Mouse (Mus musculus): Measurements from ENCODE around the gene Ptprr. TPM values are rescaled to one million over a fixed set of nuclear protein-coding genes. Genes with fewer than 3 reads are reported as not detected.

Gene Ptprr
- total and polyA plus RNA-seq, 2 experiments: 0.09 TPM; not detected in 1

DNA sequence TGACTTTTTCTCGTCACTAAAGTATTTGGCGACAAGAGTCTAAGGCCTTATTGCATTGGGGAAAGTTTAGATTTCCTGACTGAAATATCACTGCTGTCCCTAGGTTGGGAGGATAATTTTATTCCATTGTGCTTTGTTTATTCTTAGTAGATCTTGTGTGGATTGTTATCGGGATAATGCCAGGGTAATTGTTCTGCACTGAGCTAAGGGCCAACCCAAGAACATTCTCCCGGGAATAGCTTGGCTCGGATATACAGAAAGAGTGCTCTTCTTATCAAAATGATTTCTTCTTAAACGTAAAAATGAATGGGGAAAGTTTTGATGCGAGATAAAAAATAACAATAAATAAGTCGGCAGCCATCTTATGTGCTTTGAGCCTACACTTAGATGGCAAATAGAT lies 183.5 kb downstream of the Ptprr start:
- Histone ChIP-seq H3K4me3 (ENCODE audit: insufficient read depth, low read depth, low read length) (no peak overlapping the region), H3K79me2 (ENCODE audit: control insufficient read depth, insufficient read depth, low read length) (no peaks in the 10 kb centered on the region), H3K4me1 (ENCODE audit: control insufficient read depth, insufficient read depth, low read length) (no peaks in the 10 kb centered on the region), H3K27me3 (ENCODE audit: control insufficient read depth, insufficient read depth, low read length) (no peaks in the 10 kb centered on the region), H3K27ac (replicated peaks; ENCODE audit: insufficient read depth, low read depth, low read length) (no peak overlapping the region), H3K9ac (ENCODE audit: low read depth, low read length) (no peak overlapping the region), H3K36me3 (ENCODE audit: control insufficient read depth, insufficient read depth, low read length) (no peaks in the 10 kb centered on the region)
- 85% methylated on average over 8 of the region's 8 CpGs for WGBS
- TF ChIP-seq CTCF (IDR thresholded peaks at IDR 0.05; ENCODE audit: low read depth, low read length) (no peak), POLR2A (IDR thresholded peaks at IDR 0.05; ENCODE audit: extremely low read depth, insufficient read depth, low read length) (no peak)
- no peak for DNase-seq (ENCODE audit: extremely low read depth, low read depth, low spot score)

DNA sequence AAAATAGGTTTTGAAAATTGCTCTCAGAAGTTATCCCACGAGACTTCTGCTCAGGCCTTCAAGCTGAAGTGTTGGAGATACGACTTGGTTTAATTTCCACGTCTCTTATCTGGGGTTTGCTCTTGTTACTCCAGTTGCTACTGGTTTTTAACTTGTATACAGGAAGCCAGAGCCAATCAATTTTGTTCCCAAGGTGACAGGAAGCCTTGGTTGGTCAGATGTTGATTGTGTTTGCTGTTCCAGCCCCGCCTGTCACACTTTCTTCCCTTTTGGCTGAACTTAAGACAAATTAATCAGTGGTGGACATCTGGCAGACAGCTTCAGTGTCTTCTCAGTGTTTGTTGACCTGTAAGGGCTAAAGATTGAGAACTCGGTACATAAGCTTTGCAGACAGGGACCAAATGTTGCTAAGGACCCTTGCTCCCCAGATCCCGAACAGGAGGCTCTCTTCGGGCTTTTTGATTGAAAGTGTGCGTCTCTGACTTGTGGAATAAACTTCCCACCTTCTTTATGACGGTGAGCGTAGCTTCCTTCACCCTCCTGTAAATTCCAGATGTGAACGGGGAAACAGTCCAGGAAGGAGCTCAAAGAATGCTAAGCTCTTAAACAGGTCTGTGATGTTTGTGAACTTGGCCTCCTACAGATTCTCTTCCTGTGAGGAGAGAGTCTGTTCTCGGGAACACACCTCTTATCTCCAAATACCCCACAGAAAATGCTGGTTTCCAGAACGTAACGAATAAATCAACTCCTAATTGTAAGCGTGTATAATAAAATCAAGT lies 187.8 kb downstream of the Ptprr start:
- TF ChIP-seq CTCF (IDR thresholded peaks at IDR 0.05; ENCODE audit: low read depth, low read length) (no peak), POLR2A (IDR thresholded peaks at IDR 0.05; ENCODE audit: extremely low read depth, insufficient read depth, low read length) (no peak)
- Histone ChIP-seq H3K9ac (ENCODE audit: low read depth, low read length) (no peak overlapping the region), H3K79me2 (ENCODE audit: control insufficient read depth, insufficient read depth, low read length) (no peaks in the 10 kb centered on the region), H3K27ac (replicated peaks; ENCODE audit: insufficient read depth, low read depth, low read length) (peak overlapping the region; percentile 36; the same call in 1 of the 2 replicates), H3K4me1 (ENCODE audit: control insufficient read depth, insufficient read depth, low read length) (no peaks in the 10 kb centered on the region), H3K36me3 (ENCODE audit: control insufficient read depth, insufficient read depth, low read length) (no peaks in the 10 kb centered on the region), H3K4me3 (ENCODE audit: insufficient read depth, low read depth, low read length) (no peak overlapping the region), H3K27me3 (ENCODE audit: control insufficient read depth, insufficient read depth, low read length) (no peaks in the 10 kb centered on the region)
- 45% methylated on average over 15 of the region's 15 CpGs for WGBS
- peak; percentile 12 for DNase-seq (ENCODE audit: extremely low read depth, low read depth, low spot score)

DNA sequence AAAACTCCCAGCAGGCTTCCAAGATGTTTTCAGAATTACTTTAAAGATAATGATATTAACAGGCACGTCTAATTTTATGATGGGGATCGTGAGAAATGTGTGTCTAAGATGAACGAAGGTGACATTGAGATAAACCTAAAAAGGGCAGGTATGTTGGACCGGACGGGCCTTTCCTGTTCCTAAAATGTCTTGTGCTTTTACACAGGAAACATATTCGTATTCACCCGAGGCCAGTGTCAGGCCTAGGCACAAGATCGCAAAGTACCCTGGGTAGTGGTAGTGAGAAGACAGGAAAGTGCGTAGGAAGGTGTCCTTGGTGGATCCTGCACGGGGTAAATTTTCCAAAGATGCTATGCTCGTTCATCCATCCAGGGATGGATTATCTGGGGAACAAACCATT lies 188.4 kb downstream of the Ptprr start:
- no peaks in the 10 kb centered on the region for H3K36me3 ChIP-seq (ENCODE audit: control insufficient read depth, insufficient read depth, low read length)
- no peaks in the 10 kb centered on the region for H3K4me1 ChIP-seq (ENCODE audit: control insufficient read depth, insufficient read depth, low read length)
- no peak overlapping the region for H3K27ac ChIP-seq (replicated peaks; ENCODE audit: insufficient read depth, low read depth, low read length)
- no peak overlapping the region for H3K4me3 ChIP-seq (ENCODE audit: insufficient read depth, low read depth, low read length)
- H3K9ac ChIP-seq (ENCODE audit: low read depth, low read length): no peak overlapping the region
- TF ChIP-seq CTCF (IDR thresholded peaks at IDR 0.05; ENCODE audit: low read depth, low read length) (no peak), POLR2A (IDR thresholded peaks at IDR 0.05; ENCODE audit: extremely low read depth, insufficient read depth, low read length) (no peak)
- 70% methylated on average over 11 of the region's 11 CpGs for WGBS
- H3K79me2 ChIP-seq (ENCODE audit: control insufficient read depth, insufficient read depth, low read length): no peaks in the 10 kb centered on the region
- DNase-seq (ENCODE audit: extremely low read depth, low read depth, low spot score): no peak
- no peaks in the 10 kb centered on the region for H3K27me3 ChIP-seq (ENCODE audit: control insufficient read depth, insufficient read depth, low read length)

DNA sequence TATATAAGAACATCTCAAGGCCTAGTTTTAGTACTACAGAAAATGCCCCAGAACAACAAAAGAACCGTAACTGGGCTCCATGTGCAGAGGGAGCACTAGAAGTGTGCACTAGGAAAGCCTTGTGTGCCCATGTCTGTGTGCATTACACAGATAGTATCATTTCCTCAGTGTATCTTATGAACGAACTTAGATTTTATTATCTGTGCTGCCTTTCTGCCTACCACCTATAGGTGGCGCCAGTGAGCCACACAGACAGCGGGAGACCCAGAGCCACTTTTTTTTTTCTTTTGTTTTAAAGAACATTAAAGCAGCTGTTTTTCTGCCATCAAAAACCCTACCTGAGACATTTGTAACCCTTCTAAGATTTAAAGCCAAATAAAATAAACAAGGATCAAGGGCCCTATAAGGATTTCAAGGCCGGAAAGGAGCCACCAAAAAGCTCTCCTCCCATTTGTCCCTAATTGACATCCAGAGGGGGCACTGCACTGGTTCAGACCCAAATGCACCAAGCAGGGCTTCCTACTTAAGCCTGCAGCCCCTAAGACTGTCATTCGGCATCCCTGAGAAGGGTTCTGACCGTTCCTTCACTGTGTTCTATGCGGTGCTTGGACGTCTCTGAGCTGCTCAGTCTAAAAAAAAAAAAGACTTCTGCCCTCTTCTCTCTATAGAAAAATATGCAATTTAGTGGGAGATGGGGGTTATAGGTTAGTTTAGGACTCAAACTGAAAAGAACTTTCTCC lies 190.1 kb downstream of the Ptprr start:
- no peak overlapping the region for H3K9ac ChIP-seq (ENCODE audit: low read depth, low read length)
- H3K27ac ChIP-seq (replicated peaks; ENCODE audit: insufficient read depth, low read depth, low read length): peak overlapping the region; percentile 47

DNA sequence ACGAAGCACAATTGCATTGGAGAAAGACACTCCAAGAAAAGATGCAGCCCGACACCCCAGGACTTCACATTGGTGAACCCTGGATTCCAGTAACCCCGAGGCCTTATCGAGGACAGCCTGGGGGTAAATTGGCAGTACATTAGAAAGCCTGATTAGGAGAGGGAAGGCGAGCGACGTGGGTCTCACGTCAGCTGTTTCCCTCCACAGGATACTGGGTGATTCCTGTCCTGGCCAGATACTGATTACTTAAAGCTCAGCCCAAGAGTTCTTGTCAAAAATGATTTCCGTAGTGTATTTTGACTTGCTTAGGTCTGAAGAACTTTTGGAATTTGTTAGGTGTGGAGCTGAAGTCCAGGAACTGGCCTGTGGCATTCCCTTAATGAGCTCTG lies 190.7 kb downstream of the Ptprr start:
- Histone ChIP-seq H3K27ac (replicated peaks; ENCODE audit: insufficient read depth, low read depth, low read length) (peak overlapping the region; percentile 47), H3K9ac (ENCODE audit: low read depth, low read length) (no peak overlapping the region), H3K36me3 (ENCODE audit: control insufficient read depth, insufficient read depth, low read length) (no peaks in the 10 kb centered on the region), H3K4me1 (ENCODE audit: control insufficient read depth, insufficient read depth, low read length) (no peaks in the 10 kb centered on the region), H3K4me3 (ENCODE audit: insufficient read depth, low read depth, low read length) (no peak overlapping the region), H3K79me2 (ENCODE audit: control insufficient read depth, insufficient read depth, low read length) (no peaks in the 10 kb centered on the region), H3K27me3 (ENCODE audit: control insufficient read depth, insufficient read depth, low read length) (no peaks in the 10 kb centered on the region)
- WGBS: 54% methylated on average over 9 of the region's 9 CpGs
- TF ChIP-seq CTCF (IDR thresholded peaks at IDR 0.05; ENCODE audit: low read depth, low read length) (no peak), POLR2A (IDR thresholded peaks at IDR 0.05; ENCODE audit: extremely low read depth, insufficient read depth, low read length) (no peak)
- DNase-seq (ENCODE audit: extremely low read depth, low read depth, low spot score): peak; percentile 21

More for the DNA sequence above, 190.1 kb downstream of the Ptprr start:
- DNase-seq (ENCODE audit: extremely low read depth, low read depth, low spot score): peak; percentile 11
- Histone ChIP-seq H3K36me3 (ENCODE audit: control insufficient read depth, insufficient read depth, low read length) (no peaks in the 10 kb centered on the region), H3K79me2 (ENCODE audit: control insufficient read depth, insufficient read depth, low read length) (no peaks in the 10 kb centered on the region), H3K27me3 (ENCODE audit: control insufficient read depth, insufficient read depth, low read length) (no peaks in the 10 kb centered on the region), H3K4me3 (ENCODE audit: insufficient read depth, low read depth, low read length) (no peak overlapping the region), H3K4me1 (ENCODE audit: control insufficient read depth, insufficient read depth, low read length) (no peaks in the 10 kb centered on the region)
- 24% methylated on average over 9 of the region's 9 CpGs for WGBS
- TF ChIP-seq POLR2A (IDR thresholded peaks at IDR 0.05; ENCODE audit: extremely low read depth, insufficient read depth, low read length) (no peak), CTCF (IDR thresholded peaks at IDR 0.05; ENCODE audit: low read depth, low read length) (peak; percentile 90)
